Mouse (Mus musculus) liver, embryonic 12.5 days (tissue): ENCODE results near the gene Kifc3. TPM values are rescaled to one million over a fixed set of nuclear protein-coding genes. Genes with fewer than 3 reads are reported as not detected.

Experiments used
- ATAC-seq: fragments of 200-750 bp; cut with Nextera tagmentation; 2 replicates; pipeline ENCODE4 v1.8.0; 2017; ENCODE audit warnings: moderate number of reproducible peaks, mild to moderate bottlenecking, moderate library complexity
- H3K27ac ChIP-seq: fragments of 300-500 bp; sonication (generic); 2 replicates; pipeline ENCODE4 v1.5.1; 2016; ENCODE audit warnings: mild to moderate bottlenecking
- H3K27me3 ChIP-seq: fragments of 300-500 bp; sonication (generic); replicated peaks from 2 replicates; pipeline ENCODE4 v1.6.1; 2016; ENCODE audit warnings: mild to moderate bottlenecking, moderate library complexity
- H3K36me3 ChIP-seq: fragments of 300-500 bp; sonication (generic); 2 replicates; pipeline ENCODE4 v1.6.1; 2016; ENCODE audit warnings: mild to moderate bottlenecking, moderate library complexity
- H3K4me1 ChIP-seq: fragments of 300-500 bp; sonication (generic); 2 replicates; pipeline ENCODE4 v1.6.1; 2016
- H3K4me2 ChIP-seq: fragments of 300-500 bp; sonication (generic); 2 replicates; pipeline ENCODE4 v1.6.1; 2016; ENCODE audit warnings: mild to moderate bottlenecking, moderate library complexity
- H3K4me3 ChIP-seq: fragments of 300-500 bp; sonication (generic); 2 replicates; pipeline ENCODE4 v1.5.1; 2016; ENCODE audit warnings: mild to moderate bottlenecking, moderate library complexity
- H3K9ac ChIP-seq: fragments of 300-500 bp; sonication (generic); 2 replicates; pipeline ENCODE4 v1.6.1; 2016; ENCODE audit warnings: mild to moderate bottlenecking, moderate library complexity
- H3K9me3 ChIP-seq: fragments of 300-500 bp; sonication (generic); replicated peaks from 2 replicates; pipeline ENCODE4 v1.6.1; 2016; ENCODE audit warnings: mild to moderate bottlenecking, moderate library complexity
- WGBS: fragments of 180-500 bp; shearing (Covaris S2); methylation state at CpG from one replicate; pipeline ENCODE4 v1.1.7; 2016; ENCODE audit not compliant: insufficient replicate concordance; 5-methylcytosine and 5-hydroxymethylcytosine counted together
- polyA plus RNA-seq: library from polyadenylated mRNA; unstranded; fragments of >200 nt; fragmentation: Nextera tagmentation; extraction: Ambion mirVana; gene quantifications from 2 replicates; pipeline ENCODE4 v1.2.1, GENCODE M21; 2016

The Kifc3 gene
- polyA plus RNA-seq, 1 experiment from 2014 or later: 8.8 TPM

GRCm38 (mm10) chr8:95154056-95154455, 48.6 kb downstream of the Kifc3 start:
- ATAC-seq: no peak
- no peak overlapping the region for H3K4me3 ChIP-seq
- H3K36me3 ChIP-seq: no peaks in the 10 kb centered on the region
- no peak overlapping the region for H3K27ac ChIP-seq
- H3K9me3 ChIP-seq: no peaks in the 10 kb centered on the region
- H3K4me2 ChIP-seq: no peak overlapping the region
- 49% methylated on average over 4 of the region's 4 CpGs for WGBS
- peaks cover 3% of the 10 kb centered on the region; the same call in 1 of the 2 replicates for H3K27me3 ChIP-seq
- peaks cover 8% of the 10 kb centered on the region; the same call in 1 of the 2 replicates for H3K4me1 ChIP-seq
- no peak overlapping the region for H3K9ac ChIP-seq

GRCm38 (mm10) chr8:95150608-95151007, 52.0 kb downstream of the Kifc3 start:
- H3K36me3 ChIP-seq: no peaks in the 10 kb centered on the region
- H3K4me3 ChIP-seq: no peak overlapping the region
- no peak overlapping the region for H3K4me2 ChIP-seq
- no peak overlapping the region for H3K27ac ChIP-seq
- no peaks in the 10 kb centered on the region for H3K9me3 ChIP-seq
- ATAC-seq: no peak
- peaks cover 8% of the 10 kb centered on the region; the same call in 1 of the 2 replicates for H3K4me1 ChIP-seq
- WGBS: 65% methylated on average over 3 of the region's 3 CpGs
- no peak overlapping the region for H3K9ac ChIP-seq
- H3K27me3 ChIP-seq: peaks cover 3% of the 10 kb centered on the region; the same call in 1 of the 2 replicates

GRCm38 (mm10) chr8:95149426-95149825, 53.2 kb downstream of the Kifc3 start:
- H3K27ac ChIP-seq: no peak overlapping the region
- no peak overlapping the region for H3K9ac ChIP-seq
- no peak overlapping the region for H3K4me2 ChIP-seq
- no peaks in the 10 kb centered on the region for H3K9me3 ChIP-seq
- H3K36me3 ChIP-seq: no peaks in the 10 kb centered on the region
- peaks cover 12% of the 10 kb centered on the region for H3K27me3 ChIP-seq
- peaks cover 16% of the 10 kb centered on the region; the same call in 1 of the 2 replicates for H3K4me1 ChIP-seq
- 16% methylated on average over 10 of the region's 10 CpGs for WGBS
- no peak overlapping the region for H3K4me3 ChIP-seq
- ATAC-seq: no peak

- Histone ChIP-seq H3K4me1 (peaks cover 37% of the 10 kb centered on the region), H3K4me2 (no peak overlapping the region), H3K4me3 (no peak overlapping the region), H3K9me3 (no peaks in the 10 kb centered on the region), H3K27me3 (peaks cover 38% of the 10 kb centered on the region), H3K27ac (no peak overlapping the region), H3K9ac (no peak overlapping the region), H3K36me3 (no peaks in the 10 kb centered on the region)
- 70% methylated on average over 5 of the region's 5 CpGs for WGBS
- ATAC-seq: no peak
Measured at GRCm38 (mm10) chr8:95146846-95147245, 55.8 kb downstream of the Kifc3 start.

- no peaks in the 10 kb centered on the region for H3K36me3 ChIP-seq
- no peak overlapping the region for H3K4me3 ChIP-seq
- H3K9ac ChIP-seq: no peak overlapping the region
- H3K9me3 ChIP-seq: no peaks in the 10 kb centered on the region
- WGBS: 60% methylated on average over 2 of the region's 2 CpGs
- H3K27ac ChIP-seq: no peak overlapping the region
- no peak overlapping the region for H3K4me2 ChIP-seq
- peaks cover 43% of the 10 kb centered on the region for H3K4me1 ChIP-seq
- no peak for ATAC-seq
- H3K27me3 ChIP-seq: peaks cover 44% of the 10 kb centered on the region
Measured at GRCm38 (mm10) chr8:95146044-95146745, 56.4 kb downstream of the Kifc3 start.

GRCm38 (mm10) chr8:95144631-95145015, 58.0 kb downstream of the Kifc3 start:
- no peaks in the 10 kb centered on the region for H3K9me3 ChIP-seq
- no peak for ATAC-seq
- no peaks in the 10 kb centered on the region for H3K36me3 ChIP-seq
- no peak overlapping the region for H3K4me3 ChIP-seq
- no peak overlapping the region for H3K4me2 ChIP-seq
- peaks cover 55% of the 10 kb centered on the region for H3K27me3 ChIP-seq
- H3K4me1 ChIP-seq: peaks cover 53% of the 10 kb centered on the region
- 41% methylated on average over 2 of the region's 2 CpGs for WGBS
- no peak overlapping the region for H3K9ac ChIP-seq
- H3K27ac ChIP-seq: no peak overlapping the region

GRCm38 (mm10) chr8:95143805-95144630, 58.6 kb downstream of the Kifc3 start:
- Histone ChIP-seq H3K4me1 (peaks cover 48% of the 10 kb centered on the region), H3K4me3 (no peak overlapping the region), H3K27me3 (peaks cover 55% of the 10 kb centered on the region), H3K27ac (no peak overlapping the region), H3K36me3 (no peaks in the 10 kb centered on the region), H3K9me3 (no peaks in the 10 kb centered on the region), H3K9ac (no peak overlapping the region), H3K4me2 (no peak overlapping the region)
- 63% methylated on average over 6 of the region's 6 CpGs for WGBS
- ATAC-seq: no peak

GRCm38 (mm10) chr8:95142985-95143804, 59.4 kb downstream of the Kifc3 start:
- peaks cover 48% of the 10 kb centered on the region for H3K4me1 ChIP-seq
- peak overlapping the region; percentile 73 for H3K4me2 ChIP-seq
- no peak for ATAC-seq
- no peaks in the 10 kb centered on the region for H3K9me3 ChIP-seq
- H3K27ac ChIP-seq: peak overlapping the region; percentile 17; the same call in 1 of the 2 replicates
- 37% methylated on average over 17 of the region's 17 CpGs for WGBS
- peaks cover 62% of the 10 kb centered on the region for H3K27me3 ChIP-seq
- no peaks in the 10 kb centered on the region for H3K36me3 ChIP-seq
- H3K4me3 ChIP-seq: peak overlapping the region; percentile 61; the same call in 1 of the 2 replicates
- H3K9ac ChIP-seq: no peak overlapping the region

GRCm38 (mm10) chr8:95142075-95142831, 60.4 kb downstream of the Kifc3 start:
- Histone ChIP-seq H3K9ac (peak overlapping the region; percentile 63), H3K27me3 (peaks cover 71% of the 10 kb centered on the region), H3K27ac (0 out of 2 replicates have a peak overlapping the region, but pooled peaks have one; percentile 17), H3K36me3 (no peaks in the 10 kb centered on the region), H3K4me1 (peaks cover 51% of the 10 kb centered on the region), H3K4me3 (peak overlapping the region; percentile 61), H3K9me3 (no peaks in the 10 kb centered on the region), H3K4me2 (peak overlapping the region; percentile 73)
- WGBS: 1% methylated on average over 60 of the region's 66 CpGs
- ATAC-seq: peak; percentile 46

- Histone ChIP-seq H3K27ac (no peak overlapping the region), H3K9me3 (no peaks in the 10 kb centered on the region), H3K4me3 (peak overlapping the region; percentile 61), H3K27me3 (peaks cover 78% of the 10 kb centered on the region), H3K4me1 (peaks cover 53% of the 10 kb centered on the region), H3K36me3 (no peaks in the 10 kb centered on the region), H3K4me2 (peak overlapping the region; percentile 73), H3K9ac (peak overlapping the region; percentile 63)
- WGBS: 3% methylated on average over 6 of the region's 6 CpGs
- ATAC-seq: no peak
Measured at GRCm38 (mm10) chr8:95141469-95142074, 61.0 kb downstream of the Kifc3 start.

GRCm38 (mm10) chr8:95141026-95141425, 61.6 kb downstream of the Kifc3 start:
- no peak overlapping the region for H3K27ac ChIP-seq
- peak overlapping the region; percentile 73; the same call in 1 of the 2 replicates for H3K4me2 ChIP-seq
- H3K4me3 ChIP-seq: peak overlapping the region; percentile 61; the same call in 1 of the 2 replicates
- whole genome bisulfite sequencing: 44% methylated on average over 1 of the region's 1 CpGs
- no peaks in the 10 kb centered on the region for H3K9me3 ChIP-seq
- H3K4me1 ChIP-seq: peaks cover 53% of the 10 kb centered on the region
- no peaks in the 10 kb centered on the region for H3K36me3 ChIP-seq
- no peak for ATAC-seq
- peaks cover 82% of the 10 kb centered on the region for H3K27me3 ChIP-seq
- H3K9ac ChIP-seq: no peak overlapping the region
